Mouse (Mus musculus) megakaryocyte, embryonic 14.5 days (primary cell): ENCODE results near the gene Ptger2. TPM values are rescaled to one million over a fixed set of nuclear protein-coding genes. Genes with fewer than 3 reads are reported as not detected.
A peak's percentile ranks its signal among the peaks of the same experiment; 100 is the strongest.

Experiments
- H3K27me3 ChIP-seq: replicated peaks from 2 replicates; pipeline ENCODE3; 2012; ENCODE audit warnings: inconsistent platforms
- H3K36me3 ChIP-seq: replicated peaks from 2 replicates; pipeline ENCODE3; 2012; ENCODE audit warnings: low read length, inconsistent platforms, mixed read lengths
- H3K4me1 ChIP-seq: 2 replicates; pipeline ENCODE4 v1.6.1; 2012; ENCODE audit warnings: inconsistent platforms
- H3K4me3 ChIP-seq: replicated peaks from 2 replicates; pipeline ENCODE3; 2012; ENCODE audit warnings: moderate library complexity, mild to moderate bottlenecking, inconsistent platforms
- H3K9me3 ChIP-seq: 2 replicates; pipeline ENCODE4 v1.6.1; 2012; ENCODE audit warnings: inconsistent platforms
- FLI1 ChIP-seq: IDR thresholded peaks from 2 replicates; pipeline ENCODE4 v1.6.1; 2012; ENCODE audit warnings: low read length, inconsistent platforms, mixed read lengths
- GATA1 ChIP-seq: IDR thresholded peaks from 3 replicates; pipeline ENCODE4 v1.6.1; 2012; ENCODE audit warnings: mixed read lengths, low read length, inconsistent platforms, borderline replicate concordance
- polyA plus RNA-seq: library from polyadenylated mRNA; stranded (reverse); fragments of >175 nt; gene quantifications from 2 replicates; pipeline ENCODE4 v1.2.3, GENCODE M21; 2012; ENCODE audit warnings: low replicate concordance; ENCODE audit not compliant: insufficient read depth

Gene Ptger2
- polyA plus RNA-seq, 1 experiment = 2.0 TPM

DNA sequence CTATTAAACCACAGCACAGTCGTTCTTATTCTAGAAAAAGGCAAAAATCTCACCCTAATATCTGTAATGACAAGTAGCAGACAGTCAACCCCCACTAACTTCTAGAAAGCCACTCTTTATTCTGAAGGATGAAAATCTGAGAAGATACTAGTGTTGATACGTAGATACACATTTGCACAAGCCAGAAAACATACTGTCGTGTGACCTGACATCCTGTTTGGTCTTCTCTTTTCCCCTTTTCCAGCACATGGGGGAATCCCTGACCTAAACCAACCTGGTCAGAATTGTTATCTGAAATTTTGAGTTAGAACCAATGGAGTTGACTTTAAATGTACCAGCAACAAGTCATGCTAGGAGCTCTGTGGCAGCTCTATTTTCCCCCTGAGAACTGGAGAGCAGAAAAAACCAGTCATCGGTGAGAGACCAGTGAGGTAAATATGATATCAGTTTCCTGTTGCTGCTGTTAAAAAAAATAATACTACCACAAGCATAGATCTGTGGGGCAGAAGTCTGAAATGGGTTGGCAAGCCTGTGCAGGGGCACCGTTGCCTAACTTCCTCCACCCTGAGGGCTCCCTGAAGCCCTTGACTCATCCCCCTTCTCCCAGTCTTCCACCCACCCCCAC is 53.0 kb downstream of the Ptger2 start:
- peaks cover 60% of the 10 kb centered on the region for H3K4me1 ChIP-seq
- H3K36me3 ChIP-seq = no peaks in the 10 kb centered on the region
- no peaks in the 10 kb centered on the region for H3K27me3 ChIP-seq
- no peaks in the 10 kb centered on the region for H3K9me3 ChIP-seq
- TF ChIP-seq GATA1 = no peak
- TF ChIP-seq FLI1 = no peak
- peak overlapping the region; percentile 20 for H3K4me3 ChIP-seq

DNA sequence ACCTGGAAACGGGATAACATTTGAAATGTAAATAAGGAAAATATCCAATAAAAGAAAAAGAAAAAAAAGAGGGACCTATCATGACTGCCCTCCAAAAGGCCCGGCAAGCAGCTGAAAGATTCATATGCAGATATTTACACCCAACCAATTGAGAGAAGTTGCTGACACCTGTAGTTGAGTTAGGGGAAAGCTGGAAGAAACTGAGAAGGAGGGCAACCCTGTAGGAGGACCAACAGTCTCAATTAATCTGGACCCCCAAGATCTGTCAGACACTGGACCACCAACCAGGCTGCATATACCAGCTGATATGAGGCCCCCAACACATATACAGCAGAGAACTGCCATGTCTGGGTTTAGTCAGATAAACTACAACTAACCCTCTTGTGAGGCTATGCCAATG is 60.1 kb downstream of the Ptger2 start:
- no peaks in the 10 kb centered on the region for H3K9me3 ChIP-seq
- TF ChIP-seq GATA1 (no peak), FLI1 (no peak)
- no peak overlapping the region for H3K4me3 ChIP-seq
- no peaks in the 10 kb centered on the region for H3K27me3 ChIP-seq
- peaks cover 41% of the 10 kb centered on the region for H3K4me1 ChIP-seq
- H3K36me3 ChIP-seq = no peaks in the 10 kb centered on the region

- Histone ChIP-seq H3K36me3 (no peaks in the 10 kb centered on the region), H3K27me3 (no peaks in the 10 kb centered on the region), H3K9me3 (no peaks in the 10 kb centered on the region), H3K4me3 (no peak overlapping the region), H3K4me1 (peaks cover 44% of the 10 kb centered on the region)
- no peak for TF ChIP-seq GATA1
- TF ChIP-seq FLI1 = no peak
Observed at GRCm38 (mm10) chr14:45049689-45050418, 61.9 kb downstream of the Ptger2 start.

GRCm38 (mm10) chr14:45050419-45050776 is 62.4 kb downstream of the Ptger2 start:
- Histone ChIP-seq H3K4me3 (no peak overlapping the region), H3K9me3 (no peaks in the 10 kb centered on the region), H3K4me1 (peaks cover 44% of the 10 kb centered on the region), H3K27me3 (no peaks in the 10 kb centered on the region), H3K36me3 (no peaks in the 10 kb centered on the region)
- TF ChIP-seq GATA1 (no peak), FLI1 (no peak)

DNA sequence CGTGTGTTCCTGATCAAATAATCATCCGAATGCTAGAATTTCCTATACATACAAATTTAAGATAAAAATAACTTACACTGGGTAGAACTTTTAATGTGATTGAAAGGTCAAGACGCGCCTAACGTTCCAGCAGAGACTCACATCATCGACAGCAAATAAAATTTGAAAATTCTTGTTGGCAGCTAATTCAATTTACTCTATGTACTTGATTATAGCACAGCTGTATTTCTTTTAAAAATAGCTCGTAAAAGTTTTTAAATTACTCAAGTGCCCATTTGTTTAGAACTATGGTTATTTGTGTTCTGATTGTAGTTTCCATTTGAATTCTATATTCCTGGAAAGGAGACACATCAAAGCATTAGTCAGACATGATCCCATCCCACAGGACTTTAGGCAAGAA is 63.1 kb downstream of the Ptger2 start:
- H3K4me1 ChIP-seq = peaks cover 45% of the 10 kb centered on the region
- H3K27me3 ChIP-seq = no peaks in the 10 kb centered on the region
- H3K9me3 ChIP-seq = no peaks in the 10 kb centered on the region
- no peak overlapping the region for H3K4me3 ChIP-seq
- H3K36me3 ChIP-seq = no peaks in the 10 kb centered on the region
- TF ChIP-seq FLI1 (no peak), GATA1 (no peak)

Other genes starting within 250 kb of the Ptger2 start
- not detected in 2 replicates for gene Gm8267, start 237.9 kb upstream of the Ptger2 start, polyA plus RNA-seq
- gene Ptgdr, start 128.8 kb upstream of the Ptger2 start, polyA plus RNA-seq = not detected in 2 replicates
- gene Gpr137c, start 231.5 kb downstream of the Ptger2 start, polyA plus RNA-seq = 1.9 TPM in 1 of 2 replicates, not detected in the other
- gene Txndc16, start 232.1 kb downstream of the Ptger2 start, polyA plus RNA-seq = 0.38 TPM in 1 of 2 replicates, not detected in the other